Mouse (Mus musculus) G1E (cell line): Measurements from ENCODE around the gene Itpk1.

ENCODE experiments used
- CTCF ChIP-seq: IDR thresholded peaks from 2 replicates; pipeline ENCODE4 v1.5.1; 2012; ENCODE audit warnings: low read depth, low read length, inconsistent platforms, mixed read lengths
- GATA1 ChIP-seq: IDR thresholded peaks from 2 replicates; pipeline ENCODE4 v1.6.1; 2012; ENCODE audit warnings: borderline replicate concordance, low read length, inconsistent platforms, mixed read lengths
- GATA2 ChIP-seq: IDR thresholded peaks from 2 replicates; pipeline ENCODE4 v1.6.1; 2012; ENCODE audit warnings: low read depth, low read length, inconsistent platforms, borderline replicate concordance
- TAL1 ChIP-seq: conservative IDR thresholded peaks from 2 replicates; pipeline ENCODE4 v1.6.1; 2012; ENCODE audit warnings: low read depth, low read length, inconsistent platforms, mixed read lengths

- TF ChIP-seq CTCF (no peak), GATA1 (no peak), TAL1 (no peak), GATA2 (no peak)
Observed at GRCm38 (mm10) chr12:102703921-102704408, 765 bp downstream of the Itpk1 start.
